Mouse (Mus musculus) hindbrain, embryonic 10.5 days (tissue): ENCODE measurements around the gene Parp16. TPM values are rescaled to one million over a fixed set of nuclear protein-coding genes. Genes with fewer than 3 reads are reported as not detected.
"Not testable (repeated sequence)": the region's sequence is repeated elsewhere in the genome, so short reads cannot be mapped to it uniquely, and the experiment has no call there.

ENCODE experiments used
- DNase-seq: peaks from one replicate; pipeline ENCODE4 v3.0.0-alpha.2; 2017; ENCODE audit warnings: low spot score
- H3K27ac ChIP-seq: fragments of 300-500 bp; sonication (generic); 2 replicates; pipeline ENCODE4 v1.5.1; 2016; ENCODE audit warnings: mild to moderate bottlenecking, moderate library complexity
- H3K27me3 ChIP-seq: fragments of 300-500 bp; sonication (generic); 2 replicates; pipeline ENCODE4 v1.6.1; 2016; ENCODE audit warnings: mild to moderate bottlenecking; ENCODE audit not compliant: poor library complexity, insufficient read depth, severe bottlenecking
- H3K36me3 ChIP-seq: fragments of 300-500 bp; sonication (generic); 2 replicates; pipeline ENCODE4 v1.6.1; 2016; ENCODE audit warnings: mild to moderate bottlenecking, moderate library complexity
- H3K4me1 ChIP-seq: fragments of 300-500 bp; sonication (generic); replicated peaks from 2 replicates; pipeline ENCODE4 v1.6.1; 2016; ENCODE audit warnings: mild to moderate bottlenecking
- H3K4me3 ChIP-seq: fragments of 300-500 bp; sonication (generic); 2 replicates; pipeline ENCODE4 v1.5.1; 2016; ENCODE audit warnings: mild to moderate bottlenecking, moderate library complexity
- H3K9me3 ChIP-seq: fragments of 300-500 bp; sonication (generic); 2 replicates; pipeline ENCODE4 v1.6.1; 2016; ENCODE audit warnings: mild to moderate bottlenecking, moderate library complexity
- WGBS: fragments of 180-500 bp; shearing (Covaris S2); methylation state at CpG from one replicate; pipeline ENCODE4 v1.1.7; 2016; 5-methylcytosine and 5-hydroxymethylcytosine counted together
- polyA plus RNA-seq: library from polyadenylated mRNA; unstranded; fragments of >200 nt; fragmentation: Nextera tagmentation; extraction: Ambion mirVana; gene quantifications from 2 replicates; pipeline ENCODE4 v1.2.1, GENCODE M21; 2016

Parp16 gene
- polyA plus RNA-seq, 1 experiment from 2014 or later = 8.0 TPM

DNA sequence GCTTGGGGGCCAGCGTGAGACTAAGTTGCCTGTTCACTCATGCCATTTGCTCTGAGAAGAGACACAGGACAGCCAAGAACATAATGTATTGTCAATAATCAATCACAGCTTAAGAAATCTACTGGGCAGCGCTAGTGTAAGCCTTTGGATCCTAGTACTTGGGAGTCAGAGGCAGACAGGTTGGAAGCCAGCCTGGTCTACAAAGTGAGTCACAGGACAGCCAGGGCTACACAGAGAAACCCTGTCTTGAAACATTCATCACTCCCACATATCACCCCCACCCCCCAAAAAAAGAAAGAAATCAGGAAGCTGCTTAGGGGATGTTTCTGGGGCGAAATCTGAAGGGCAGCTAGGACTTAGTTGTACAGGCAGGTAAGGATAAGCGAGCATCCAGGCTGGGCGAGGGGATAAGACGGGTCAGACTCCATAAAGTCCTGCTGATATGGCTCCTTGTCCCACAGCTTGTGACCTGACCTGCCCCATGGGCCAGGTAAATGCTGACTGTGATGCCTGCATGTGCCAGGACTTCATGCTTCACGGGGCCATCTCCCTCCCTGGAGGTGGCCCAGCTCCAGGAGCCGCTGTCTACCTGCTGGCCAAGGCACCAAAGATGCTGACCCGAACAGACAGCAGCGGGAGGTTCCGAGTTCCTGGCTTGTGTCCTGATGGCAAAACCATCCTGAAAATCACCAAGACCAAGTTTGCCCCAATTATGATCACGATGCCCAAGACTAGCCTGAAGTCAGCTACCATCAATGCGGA is 78.1 kb downstream of the Parp16 start:
- Histone ChIP-seq H3K4me1 (no peaks in the 10 kb centered on the region), H3K36me3 (no peaks in the 10 kb centered on the region), H3K9me3 (no peaks in the 10 kb centered on the region), H3K27me3 (no peaks in the 10 kb centered on the region), H3K4me3 (no peak overlapping the region), H3K27ac (no peak overlapping the region)
- no peak for DNase-seq
- 88% methylated on average over 13 of the region's 13 CpGs for WGBS

DNA sequence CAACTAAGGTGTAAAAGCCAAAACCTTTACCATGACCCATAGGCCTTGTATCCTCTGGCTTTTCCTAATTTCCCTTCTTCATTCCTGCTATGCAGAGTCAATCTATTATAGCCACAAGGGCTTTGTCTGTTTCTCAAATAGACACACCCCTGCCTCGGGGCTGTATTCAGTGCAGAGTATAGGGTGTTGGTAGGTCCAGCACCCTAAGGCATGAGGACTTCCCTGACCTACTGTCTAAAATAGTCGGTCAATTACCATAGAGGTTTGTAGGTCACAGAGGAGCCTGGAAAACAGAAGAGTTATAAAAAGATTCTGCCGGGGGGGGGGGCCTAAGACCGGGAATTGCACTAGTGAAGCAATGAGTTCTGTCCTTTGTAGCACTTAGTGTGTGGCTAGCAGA is 78.7 kb downstream of the Parp16 start:
- WGBS = 87% methylated on average over 4 of the region's 4 CpGs
- H3K27me3 ChIP-seq = no peaks in the 10 kb centered on the region
- H3K4me1 ChIP-seq = no peaks in the 10 kb centered on the region
- no peak overlapping the region for H3K4me3 ChIP-seq
- H3K9me3 ChIP-seq = no peaks in the 10 kb centered on the region
- no peaks in the 10 kb centered on the region for H3K36me3 ChIP-seq
- H3K27ac ChIP-seq = no peak overlapping the region
- DNase-seq = no peak

DNA sequence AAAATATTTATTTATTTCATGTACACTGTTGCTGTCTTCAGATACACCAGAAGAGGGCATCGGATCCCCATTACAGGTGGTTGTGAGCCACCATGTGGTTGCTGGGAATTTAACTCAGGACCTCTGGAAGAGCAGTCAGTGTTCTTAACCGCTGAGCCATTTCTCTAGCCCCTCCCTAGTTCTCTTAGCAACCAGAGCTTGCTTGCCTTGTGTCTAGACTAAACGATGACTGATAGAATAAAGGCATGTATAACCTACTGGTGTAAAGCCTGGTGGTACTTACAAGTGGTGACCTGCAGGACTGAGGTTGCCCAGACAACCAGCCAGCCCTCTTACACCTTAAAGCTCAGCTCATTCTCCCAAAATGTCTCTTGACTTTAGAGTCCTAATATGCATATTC is 79.7 kb downstream of the Parp16 start:
- WGBS = 76% methylated on average over 3 of the region's 3 CpGs
- H3K27me3 ChIP-seq, H3K36me3 ChIP-seq, H3K27ac ChIP-seq, H3K9me3 ChIP-seq, H3K4me3 ChIP-seq, DNase-seq, H3K4me1 ChIP-seq: not testable (repeated sequence)

DNA sequence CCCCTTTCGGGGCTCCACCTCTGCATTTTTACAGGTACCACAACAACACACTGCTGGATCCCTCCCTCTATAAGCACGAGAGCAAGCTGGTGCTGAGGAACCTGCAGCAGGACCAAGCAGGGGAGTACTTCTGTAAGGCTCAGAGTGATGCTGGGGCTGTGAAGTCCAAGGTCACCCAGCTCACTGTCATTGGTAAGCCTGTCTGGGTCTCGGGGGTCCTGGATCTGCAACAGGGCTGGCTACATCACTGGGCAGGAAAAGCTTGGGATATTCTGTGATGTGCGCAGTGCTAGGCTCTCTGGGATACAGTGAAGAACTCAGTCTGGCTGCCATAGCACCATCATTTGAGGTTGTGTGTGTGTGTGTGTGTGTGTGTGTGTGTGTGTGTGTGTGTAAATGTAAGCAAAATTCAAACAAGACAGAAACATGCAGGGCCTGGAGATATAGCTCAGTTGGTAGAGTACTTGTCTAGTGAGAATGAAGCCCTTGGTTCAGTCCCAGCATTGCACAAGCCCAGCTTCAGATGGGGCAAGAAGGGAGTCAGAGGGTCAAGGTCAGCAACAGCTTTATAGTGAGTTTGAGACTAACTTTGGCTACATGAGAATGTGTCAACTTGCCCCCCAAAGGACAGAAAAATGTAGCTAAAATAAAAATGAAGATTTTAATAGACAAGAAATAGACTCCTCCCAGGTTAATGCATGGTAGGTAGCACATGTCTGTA is 80.8 kb downstream of the Parp16 start:
- no peak overlapping the region for H3K27ac ChIP-seq
- no peak for DNase-seq
- no peaks in the 10 kb centered on the region for H3K36me3 ChIP-seq
- no peaks in the 10 kb centered on the region for H3K27me3 ChIP-seq
- H3K4me3 ChIP-seq = no peak overlapping the region
- no peaks in the 10 kb centered on the region for H3K4me1 ChIP-seq
- 77% methylated on average over 4 of the region's 4 CpGs for WGBS
- no peaks in the 10 kb centered on the region for H3K9me3 ChIP-seq

DNA sequence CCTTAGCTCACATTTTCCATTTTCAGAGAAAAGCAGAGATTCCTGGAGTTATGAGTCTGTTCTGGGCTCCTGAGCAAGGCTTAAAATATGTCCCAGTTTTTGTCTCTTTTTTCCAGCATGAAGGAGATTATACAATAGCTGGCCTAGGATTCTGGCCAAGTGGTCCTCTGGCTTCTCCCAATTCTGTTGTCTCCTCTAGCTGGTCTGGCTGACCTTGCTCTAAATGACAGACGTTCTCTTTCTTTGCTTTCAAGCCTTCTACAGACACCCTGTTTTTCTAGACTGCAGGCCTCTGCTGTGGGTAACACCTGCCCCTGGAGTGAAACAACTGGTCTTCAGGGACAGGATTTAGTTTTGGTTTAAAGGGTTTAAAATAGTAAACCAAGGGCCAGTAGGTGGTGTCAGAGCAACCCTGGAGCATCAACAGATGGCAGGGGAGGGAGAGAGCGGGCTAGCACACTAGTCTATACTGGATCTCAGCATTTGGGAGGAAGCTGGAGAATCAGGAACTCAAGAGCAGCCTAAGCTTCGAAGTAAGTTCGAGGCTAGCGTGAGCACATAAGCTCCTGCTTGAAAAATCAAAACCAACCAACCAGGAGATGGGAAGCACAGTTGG is 86.5 kb downstream of the Parp16 start:
- WGBS = 71% methylated on average over 5 of the region's 5 CpGs
- Histone ChIP-seq H3K4me3 (no peak overlapping the region), H3K4me1 (no peaks in the 10 kb centered on the region), H3K27ac (no peak overlapping the region), H3K9me3 (no peaks in the 10 kb centered on the region), H3K36me3 (no peaks in the 10 kb centered on the region), H3K27me3 (no peaks in the 10 kb centered on the region)
- DNase-seq = no peak

DNA sequence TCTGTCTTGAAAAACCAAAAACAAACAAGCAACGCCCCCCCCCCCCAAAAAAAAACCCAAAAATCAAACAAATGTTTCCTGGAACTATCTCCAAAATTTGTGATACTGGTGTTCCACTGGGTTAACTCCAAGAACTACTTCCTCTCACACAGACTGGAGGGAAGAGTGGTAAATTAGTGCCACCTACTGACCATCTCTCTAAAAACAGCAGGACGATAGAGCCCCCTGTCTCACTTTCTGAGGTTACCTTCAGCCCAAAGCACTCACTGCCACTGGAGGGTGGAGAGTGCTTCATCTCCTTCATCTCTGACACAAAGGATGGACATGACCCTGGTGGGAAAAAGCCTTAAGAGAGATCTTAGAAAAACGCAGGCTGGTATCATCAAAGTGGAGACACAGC is 88.1 kb downstream of the Parp16 start:
- no peaks in the 10 kb centered on the region for H3K36me3 ChIP-seq
- WGBS = 2% methylated on average over 3 of the region's 3 CpGs
- no peaks in the 10 kb centered on the region for H3K9me3 ChIP-seq
- no peak overlapping the region for H3K27ac ChIP-seq
- no peak overlapping the region for H3K4me3 ChIP-seq
- no peaks in the 10 kb centered on the region for H3K4me1 ChIP-seq
- H3K27me3 ChIP-seq = no peaks in the 10 kb centered on the region
- DNase-seq = peak; percentile 14

DNA sequence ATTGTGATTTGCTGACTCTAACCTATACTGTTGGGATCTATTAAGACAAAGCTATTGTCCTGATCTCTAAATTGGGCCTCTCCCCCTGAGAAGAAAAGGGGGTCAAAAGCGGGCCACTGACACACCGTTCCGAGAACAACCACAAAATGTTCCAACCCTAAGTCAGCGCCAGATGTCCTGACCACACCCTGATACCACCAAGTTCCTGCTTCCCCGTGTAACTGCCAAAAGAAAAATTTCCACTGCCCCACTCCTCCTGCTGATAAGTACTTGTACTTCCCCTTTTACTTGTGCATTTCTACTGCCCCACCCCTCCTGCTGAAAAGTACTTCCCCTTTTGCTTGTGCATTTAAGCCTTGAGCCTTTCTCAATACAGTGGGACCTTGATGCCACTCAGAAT is 93.1 kb downstream of the Parp16 start:
- H3K4me3 ChIP-seq, H3K36me3 ChIP-seq, DNase-seq, H3K9me3 ChIP-seq, H3K27me3 ChIP-seq, H3K4me1 ChIP-seq, H3K27ac ChIP-seq: not testable (repeated sequence)
- WGBS = 88% methylated on average over 5 of the region's 5 CpGs

Other genes with a start within 250 kb of the Parp16 start
- gene Slc24a1, start 243.7 kb upstream of the Parp16 start, polyA plus RNA-seq = 0.05 TPM in 1 of 2 replicates, not detected in the other
- gene Ints14, start 234.4 kb upstream of the Parp16 start, polyA plus RNA-seq = 64.9 and 70.4 TPM in 2 replicates
- 108 and 115 TPM in 2 replicates for gene Hacd3, start 173.7 kb upstream of the Parp16 start, polyA plus RNA-seq
- gene Dpp8, start 162.9 kb upstream of the Parp16 start, polyA plus RNA-seq = 38.5 and 39.9 TPM in 2 replicates
- gene Igdcc4, start 93.9 kb upstream of the Parp16 start, polyA plus RNA-seq = 8.3 and 10.4 TPM in 2 replicates
- gene Igdcc3, start 54.2 kb upstream of the Parp16 start, polyA plus RNA-seq = 218 and 357 TPM in 2 replicates
- 0.25 TPM in 1 of 2 replicates, not detected in the other for gene Cilp, start 69.8 kb downstream of the Parp16 start, polyA plus RNA-seq
- gene Clpx, start 98.9 kb downstream of the Parp16 start, polyA plus RNA-seq = 35.3 and 42.1 TPM in 2 replicates
- 8.6 and 11.6 TPM in 2 replicates for gene Pdcd7, start 150.8 kb downstream of the Parp16 start, polyA plus RNA-seq
- gene Ubap1l, start 165.7 kb downstream of the Parp16 start, polyA plus RNA-seq = 0.10 and 0.41 TPM in 2 replicates
- gene Kbtbd13, start 196.3 kb downstream of the Parp16 start, polyA plus RNA-seq = 0.80 and 0.85 TPM in 2 replicates
- 6.3 and 7.8 TPM in 2 replicates for gene Rasl12, start 203.2 kb downstream of the Parp16 start, polyA plus RNA-seq
- gene Slc51b, start 227.6 kb downstream of the Parp16 start, polyA plus RNA-seq = not detected in 2 replicates
- 20.5 TPM in 2 replicates for gene Mtfmt, start 240.4 kb downstream of the Parp16 start, polyA plus RNA-seq